Mouse (Mus musculus): Measurements from ENCODE around the gene Cyb5r3. TPM values are rescaled to one million over a fixed set of nuclear protein-coding genes. Genes with fewer than 3 reads are reported as not detected.
"Not testable (repeated sequence)": the region's sequence is repeated elsewhere in the genome, so short reads cannot be mapped to it uniquely, and the experiment has no call there.

The Cyb5r3 gene
- polyA plus RNA-seq, 1 experiment from 2014 or later = 122 TPM

- Histone ChIP-seq H3K27ac (ENCODE audit: low read depth, low read length) (no peak overlapping the region), H3K27me3 (ENCODE audit: control insufficient read depth, insufficient read depth, low read length) (no peaks in the 10 kb centered on the region), H3K9me3 (ENCODE audit: control insufficient read depth, low read length) (no peaks in the 10 kb centered on the region), H3K4me3 (ENCODE audit: low read depth, low read length) (no peak overlapping the region), H3K4me2 (ENCODE audit: low read depth, low read length) (no peak overlapping the region), H3K4me1 (ENCODE audit: control insufficient read depth, insufficient read depth, low read length) (peaks cover 14% of the 10 kb centered on the region; the same call in 1 of the 2 replicates), H3K9ac (replicated peaks; ENCODE audit: low read depth, low read length) (no peak overlapping the region), H3K36me3 (ENCODE audit: control insufficient read depth, insufficient read depth, low read length) (no peaks in the 10 kb centered on the region)
- no peak for ATAC-seq (ENCODE audit: low read depth)
- 94% methylated on average over 6 of the region's 6 CpGs for WGBS
Measured at GRCm38 (mm10) chr15:83145541-83145940, 26.9 kb downstream of the Cyb5r3 start.

DNA sequence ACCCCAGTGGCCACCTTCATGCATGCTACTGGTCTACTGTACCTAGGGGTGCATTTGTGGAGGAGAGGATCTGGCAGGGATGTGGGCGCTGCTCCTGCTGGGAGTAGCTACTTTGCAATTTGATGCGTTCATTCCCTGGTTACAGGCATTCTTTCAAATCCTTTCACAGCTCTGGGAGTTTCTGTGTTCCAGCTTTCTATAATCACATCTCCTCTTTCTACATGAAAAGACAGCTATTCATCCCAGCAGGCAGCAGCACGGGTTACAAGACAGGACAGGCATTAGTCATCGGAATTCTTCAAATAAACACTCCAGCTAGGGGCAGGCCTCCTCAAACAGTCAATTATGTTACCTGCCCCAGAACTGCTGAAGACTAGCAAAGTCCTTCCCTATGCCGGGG is 29.5 kb downstream of the Cyb5r3 start:
- peaks cover 10% of the 10 kb centered on the region; the same call in 1 of the 2 replicates for H3K4me1 ChIP-seq (ENCODE audit: control insufficient read depth, insufficient read depth, low read length)
- no peak overlapping the region for H3K9ac ChIP-seq (replicated peaks; ENCODE audit: low read depth, low read length)
- no peak for ATAC-seq (ENCODE audit: low read depth)
- no peaks in the 10 kb centered on the region for H3K9me3 ChIP-seq (ENCODE audit: control insufficient read depth, low read length)
- H3K4me2 ChIP-seq (ENCODE audit: low read depth, low read length) = no peak overlapping the region
- H3K27me3 ChIP-seq (ENCODE audit: control insufficient read depth, insufficient read depth, low read length) = no peaks in the 10 kb centered on the region
- peak overlapping the region; percentile 28; the same call in 1 of the 2 replicates for H3K27ac ChIP-seq (ENCODE audit: low read depth, low read length)
- 43% methylated on average over 5 of the region's 5 CpGs for WGBS
- no peak overlapping the region for H3K4me3 ChIP-seq (ENCODE audit: low read depth, low read length)
- peaks cover 6% of the 10 kb centered on the region; the same call in 1 of the 2 replicates for H3K36me3 ChIP-seq (ENCODE audit: control insufficient read depth, insufficient read depth, low read length)

- Histone ChIP-seq H3K4me3 (ENCODE audit: low read depth, low read length) (no peak overlapping the region), H3K9ac (replicated peaks; ENCODE audit: low read depth, low read length) (no peak overlapping the region), H3K27ac (ENCODE audit: low read depth, low read length) (no peak overlapping the region), H3K36me3 (ENCODE audit: control insufficient read depth, insufficient read depth, low read length) (peaks cover 65% of the 10 kb centered on the region), H3K4me1 (ENCODE audit: control insufficient read depth, insufficient read depth, low read length) (no peaks in the 10 kb centered on the region), H3K27me3 (ENCODE audit: control insufficient read depth, insufficient read depth, low read length) (no peaks in the 10 kb centered on the region), H3K9me3 (ENCODE audit: control insufficient read depth, low read length) (no peaks in the 10 kb centered on the region), H3K4me2 (ENCODE audit: low read depth, low read length) (no peak overlapping the region)
- no peak for ATAC-seq (ENCODE audit: low read depth)
- WGBS = 98% methylated on average over 2 of the region's 2 CpGs
Measured at GRCm38 (mm10) chr15:83135654-83136053, 36.7 kb downstream of the Cyb5r3 start.

DNA sequence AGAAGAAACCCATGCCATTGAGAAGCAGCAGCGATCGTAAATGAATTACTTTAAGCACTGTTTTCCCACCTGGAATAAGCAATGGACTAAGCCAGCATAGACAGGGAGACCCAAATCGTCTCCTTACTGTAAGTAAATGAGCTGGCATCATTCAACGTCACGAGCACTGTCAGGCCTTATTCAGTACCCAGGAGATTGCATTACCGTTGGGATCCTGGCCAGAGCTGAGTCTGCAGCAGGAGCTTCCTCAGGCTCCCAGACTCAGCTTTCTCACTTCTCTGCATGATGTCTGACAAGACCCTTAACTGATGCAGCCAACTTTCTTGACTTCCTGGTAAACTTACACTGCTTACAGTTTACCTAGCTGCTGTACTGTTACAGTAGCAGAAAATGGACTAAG is 37.7 kb downstream of the Cyb5r3 start:
- Histone ChIP-seq H3K4me3 (ENCODE audit: low read depth, low read length) (no peak overlapping the region), H3K9ac (replicated peaks; ENCODE audit: low read depth, low read length) (no peak overlapping the region), H3K27me3 (ENCODE audit: control insufficient read depth, insufficient read depth, low read length) (no peaks in the 10 kb centered on the region), H3K4me1 (ENCODE audit: control insufficient read depth, insufficient read depth, low read length) (no peaks in the 10 kb centered on the region), H3K36me3 (ENCODE audit: control insufficient read depth, insufficient read depth, low read length) (peaks cover 75% of the 10 kb centered on the region), H3K4me2 (ENCODE audit: low read depth, low read length) (no peak overlapping the region), H3K27ac (ENCODE audit: low read depth, low read length) (no peak overlapping the region), H3K9me3 (ENCODE audit: control insufficient read depth, low read length) (no peaks in the 10 kb centered on the region)
- no peak for ATAC-seq (ENCODE audit: low read depth)
- WGBS = 87% methylated on average over 6 of the region's 6 CpGs

DNA sequence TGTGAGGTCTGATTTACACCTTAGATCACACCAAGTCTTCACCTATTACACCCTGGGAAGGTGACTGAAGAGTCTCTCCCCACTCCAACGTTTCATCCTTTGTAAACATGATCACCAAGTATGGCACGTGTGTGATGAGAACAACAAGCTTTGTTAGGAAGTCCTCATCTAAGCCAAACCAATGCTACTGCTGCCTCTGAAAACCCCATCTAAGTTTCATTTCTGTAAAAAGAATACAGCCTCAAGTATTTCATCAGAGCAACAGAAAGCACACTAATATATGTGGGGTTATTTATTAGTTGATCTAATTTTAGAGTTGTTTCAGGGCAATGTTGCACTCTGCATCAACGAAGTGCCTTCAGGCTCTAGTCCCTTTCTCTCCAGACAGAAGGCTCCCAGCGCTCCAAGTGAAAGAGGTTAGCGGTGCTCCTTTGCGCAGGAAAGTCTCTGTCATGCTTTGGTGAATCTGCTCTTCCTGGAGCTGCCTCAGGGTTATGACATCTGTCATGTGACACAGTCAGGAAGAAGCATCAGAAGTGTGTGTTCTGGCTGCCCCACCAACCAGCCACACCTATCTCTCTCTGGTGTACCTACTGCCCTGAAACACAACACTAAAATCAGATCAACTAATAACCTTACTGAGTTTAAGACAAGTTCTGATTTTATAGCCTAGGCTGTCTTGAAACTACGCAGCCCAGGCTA is 42.7 kb downstream of the Cyb5r3 start:
- Histone ChIP-seq H3K27ac (ENCODE audit: low read depth, low read length) (no peak overlapping the region), H3K9ac (replicated peaks; ENCODE audit: low read depth, low read length) (no peak overlapping the region), H3K27me3 (ENCODE audit: control insufficient read depth, insufficient read depth, low read length) (no peaks in the 10 kb centered on the region), H3K36me3 (ENCODE audit: control insufficient read depth, insufficient read depth, low read length) (peaks cover 72% of the 10 kb centered on the region), H3K4me1 (ENCODE audit: control insufficient read depth, insufficient read depth, low read length) (no peaks in the 10 kb centered on the region), H3K9me3 (ENCODE audit: control insufficient read depth, low read length) (no peaks in the 10 kb centered on the region), H3K4me2 (ENCODE audit: low read depth, low read length) (no peak overlapping the region), H3K4me3 (ENCODE audit: low read depth, low read length) (no peak overlapping the region)
- ATAC-seq (ENCODE audit: low read depth) = no peak
- WGBS = 90% methylated on average over 7 of the region's 7 CpGs

GRCm38 (mm10) chr15:83127037-83127436 is 45.4 kb downstream of the Cyb5r3 start:
- WGBS = 32% methylated on average over 3 of the region's 3 CpGs
- not testable (repeated sequence) for H3K4me3 ChIP-seq (ENCODE audit: low read depth, low read length); H3K9ac ChIP-seq (replicated peaks; ENCODE audit: low read depth, low read length); H3K4me1 ChIP-seq (ENCODE audit: control insufficient read depth, insufficient read depth, low read length); H3K4me2 ChIP-seq (ENCODE audit: low read depth, low read length); H3K27ac ChIP-seq (ENCODE audit: low read depth, low read length); H3K9me3 ChIP-seq (ENCODE audit: control insufficient read depth, low read length); ATAC-seq (ENCODE audit: low read depth); H3K27me3 ChIP-seq (ENCODE audit: control insufficient read depth, insufficient read depth, low read length)
- H3K36me3 ChIP-seq (ENCODE audit: control insufficient read depth, insufficient read depth, low read length) = peaks cover 53% of the 10 kb centered on the region

DNA sequence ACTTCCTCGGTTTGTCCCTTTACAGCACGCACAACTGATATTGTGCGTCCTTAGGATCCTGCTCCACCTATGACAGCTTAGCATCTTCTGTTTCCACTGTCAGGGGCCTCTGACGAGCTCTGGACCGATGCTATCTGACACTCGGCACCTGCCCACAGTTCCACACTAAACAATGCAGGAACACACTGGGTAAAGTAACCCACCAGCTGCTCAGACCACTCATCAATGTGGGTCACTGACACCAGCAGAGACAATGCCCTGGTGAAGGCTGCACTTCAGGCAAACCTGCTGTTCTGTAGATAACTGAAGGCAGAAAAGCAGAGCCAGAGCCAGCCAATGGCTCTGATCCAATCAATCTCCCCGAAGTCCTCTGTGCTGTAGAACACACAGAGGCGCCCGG is 45.8 kb downstream of the Cyb5r3 start:
- Histone ChIP-seq H3K27ac (ENCODE audit: low read depth, low read length) (no peak overlapping the region), H3K9me3 (ENCODE audit: control insufficient read depth, low read length) (no peaks in the 10 kb centered on the region), H3K36me3 (ENCODE audit: control insufficient read depth, insufficient read depth, low read length) (peaks cover 48% of the 10 kb centered on the region), H3K9ac (replicated peaks; ENCODE audit: low read depth, low read length) (no peak overlapping the region), H3K27me3 (ENCODE audit: control insufficient read depth, insufficient read depth, low read length) (no peaks in the 10 kb centered on the region; the same call in 1 of the 2 replicates), H3K4me2 (ENCODE audit: low read depth, low read length) (no peak overlapping the region), H3K4me3 (ENCODE audit: low read depth, low read length) (no peak overlapping the region), H3K4me1 (ENCODE audit: control insufficient read depth, insufficient read depth, low read length) (no peaks in the 10 kb centered on the region)
- 78% methylated on average over 9 of the region's 9 CpGs for WGBS
- no peak for ATAC-seq (ENCODE audit: low read depth)

- no peak overlapping the region for H3K9ac ChIP-seq (replicated peaks; ENCODE audit: low read depth, low read length)
- no peak overlapping the region for H3K27ac ChIP-seq (ENCODE audit: low read depth, low read length)
- H3K36me3 ChIP-seq (ENCODE audit: control insufficient read depth, insufficient read depth, low read length) = peaks cover 30% of the 10 kb centered on the region
- no peak overlapping the region for H3K4me2 ChIP-seq (ENCODE audit: low read depth, low read length)
- H3K9me3 ChIP-seq (ENCODE audit: control insufficient read depth, low read length) = no peaks in the 10 kb centered on the region
- H3K27me3 ChIP-seq (ENCODE audit: control insufficient read depth, insufficient read depth, low read length) = no peaks in the 10 kb centered on the region; the same call in 1 of the 2 replicates
- 70% methylated on average over 5 of the region's 5 CpGs for WGBS
- ATAC-seq (ENCODE audit: low read depth) = no peak
- H3K4me3 ChIP-seq (ENCODE audit: low read depth, low read length) = no peak overlapping the region
- H3K4me1 ChIP-seq (ENCODE audit: control insufficient read depth, insufficient read depth, low read length) = 0 out of 2 replicates have a peak, but pooled peaks cover 4% of the 10 kb centered on the region
Measured at GRCm38 (mm10) chr15:83124625-83125024, 47.8 kb downstream of the Cyb5r3 start.

GRCm38 (mm10) chr15:83122566-83123145 is 49.7 kb downstream of the Cyb5r3 start, which contains the start of gene Rrp7a:
TSS of gene Rrp7a (minus strand) at chr15:83122801.
- Histone ChIP-seq H3K36me3 (ENCODE audit: control insufficient read depth, insufficient read depth, low read length) (peaks cover 19% of the 10 kb centered on the region), H3K9ac (replicated peaks; ENCODE audit: low read depth, low read length) (peak within 1 kb of the TSS; percentile 69), H3K4me1 (ENCODE audit: control insufficient read depth, insufficient read depth, low read length) (0 out of 2 replicates have a peak, but pooled peaks cover 4% of the 10 kb centered on the region), H3K4me2 (ENCODE audit: low read depth, low read length) (peak within 1 kb of the TSS; percentile 63), H3K27me3 (ENCODE audit: control insufficient read depth, insufficient read depth, low read length) (no peaks in the 10 kb centered on the region; the same call in 1 of the 2 replicates), H3K27ac (ENCODE audit: low read depth, low read length) (peak within 1 kb of the TSS; percentile 81), H3K9me3 (ENCODE audit: control insufficient read depth, low read length) (no peaks in the 10 kb centered on the region), H3K4me3 (ENCODE audit: low read depth, low read length) (peak within 1 kb of the TSS; percentile 75)
- ATAC-seq (ENCODE audit: low read depth) = peak; percentile 91
- 10% methylated on average over 32 of the region's 32 CpGs for WGBS
